Comparison of ENCODE assay signal across 11 mouse cellular contexts in genomic region chr10:120473218-120473617, GRCm38 (mm10). TPM values are rescaled to one million over a fixed set of nuclear protein-coding genes. Genes with fewer than 3 reads are reported as not detected.
DNase-seq lines count a peak whose midpoint lies in the region; ATAC-seq lines count a peak whose summit lies in the region.
"Had no signal": no experiment of that assay in that cellular context is flagged by ENCODE, and none has a peak within 500 bp of the region (broad histone marks: within the 10 kb centered on the region; RNA-seq: fewer than 3 reads in every experiment).

No protein-coding gene starts in this region.

- no peaks in the 10 kb centered on the region for H3K27me3 ChIP-seq in heart, embryonic 10.5 days (ENCODE audit: insufficient read depth, poor library complexity, severe bottlenecking)
- no peaks in the 10 kb centered on the region for H3K27me3 ChIP-seq in midbrain, embryonic 11.5 days (ENCODE audit: control insufficient read depth, insufficient read depth, low read length)
- peaks cover 5% of the 10 kb centered on the region for H3K27me3 ChIP-seq in midbrain, embryonic 16.5 days (ENCODE audit: control insufficient read depth, insufficient read depth, low read depth, low read length)
- no peaks in the 10 kb centered on the region for H3K27me3 ChIP-seq in intestine, embryonic 16.5 days (replicated peaks; ENCODE audit: control insufficient read depth, insufficient read depth, low read length)
- H3K27me3 ChIP-seq in stomach, embryonic 16.5 days (ENCODE audit: control insufficient read depth, insufficient read depth, low read length) = no peaks in the 10 kb centered on the region

- no peak for ATAC-seq in midbrain, embryonic 11.5 days (ENCODE audit: low FRiP score)
- no peak for ATAC-seq in midbrain, embryonic 16.5 days
- no peak for ATAC-seq in intestine, embryonic 16.5 days
- ATAC-seq in stomach, embryonic 16.5 days (ENCODE audit: insufficient read depth, low FRiP score) = no peak

- H3K9ac ChIP-seq in midbrain, embryonic 11.5 days (ENCODE audit: low read length) = no peak overlapping the region
- H3K9ac ChIP-seq in midbrain, embryonic 16.5 days (ENCODE audit: low read depth, low read length) = no peak overlapping the region
- H3K9ac ChIP-seq in intestine, embryonic 16.5 days (ENCODE audit: low read depth, low read length) = peak overlapping the region; percentile 54
- peak overlapping the region; percentile 54 for H3K9ac ChIP-seq in stomach, embryonic 16.5 days (ENCODE audit: low read length)

- peaks cover 17% of the 10 kb centered on the region for H3K4me1 ChIP-seq in heart, embryonic 10.5 days
- peaks cover 13% of the 10 kb centered on the region; the same call in 1 of the 2 replicates for H3K4me1 ChIP-seq in midbrain, embryonic 11.5 days (ENCODE audit: control insufficient read depth, insufficient read depth, low read length)
- H3K4me1 ChIP-seq in midbrain, embryonic 16.5 days (ENCODE audit: control insufficient read depth, insufficient read depth, low read length) = peaks cover 41% of the 10 kb centered on the region
- peaks cover 3% of the 10 kb centered on the region for H3K4me1 ChIP-seq in intestine, embryonic 16.5 days (ENCODE audit: control insufficient read depth, insufficient read depth, low read length)
- H3K4me1 ChIP-seq in stomach, embryonic 16.5 days (ENCODE audit: control insufficient read depth, insufficient read depth, low read length) = peaks cover 13% of the 10 kb centered on the region

- H3K4me2 ChIP-seq in midbrain, embryonic 11.5 days = no peak overlapping the region
- H3K4me2 ChIP-seq in midbrain, embryonic 16.5 days (ENCODE audit: low read length) = no peak overlapping the region
- H3K4me2 ChIP-seq in intestine, embryonic 16.5 days (ENCODE audit: low read depth, low read length) = peak overlapping the region; percentile 97
- H3K4me2 ChIP-seq in stomach, embryonic 16.5 days (ENCODE audit: low read depth, low read length) = peak overlapping the region; percentile 98

- whole genome bisulfite sequencing in heart, embryonic 10.5 days = 31% methylated on average over 4 of the region's 4 CpGs
- WGBS in midbrain, embryonic 11.5 days = 34% methylated on average over 4 of the region's 4 CpGs
- whole genome bisulfite sequencing in midbrain, embryonic 16.5 days = 36% methylated on average over 4 of the region's 4 CpGs
- WGBS in intestine, embryonic 16.5 days = 14% methylated on average over 4 of the region's 4 CpGs
- 19% methylated on average over 4 of the region's 4 CpGs for WGBS in stomach, embryonic 16.5 days

- H3K9me3 ChIP-seq in heart, embryonic 10.5 days = no peaks in the 10 kb centered on the region
- no peaks in the 10 kb centered on the region for H3K9me3 ChIP-seq in midbrain, embryonic 11.5 days (ENCODE audit: control insufficient read depth, low read length)
- H3K9me3 ChIP-seq in midbrain, embryonic 16.5 days (replicated peaks; ENCODE audit: control insufficient read depth, low read length, poor library complexity, severe bottlenecking) = no peaks in the 10 kb centered on the region
- no peaks in the 10 kb centered on the region for H3K9me3 ChIP-seq in intestine, embryonic 16.5 days (ENCODE audit: control insufficient read depth, low read length)
- H3K9me3 ChIP-seq in stomach, embryonic 16.5 days (replicated peaks; ENCODE audit: control insufficient read depth, low read length) = no peaks in the 10 kb centered on the region

- peaks cover 24% of the 10 kb centered on the region for H3K36me3 ChIP-seq in heart, embryonic 10.5 days
- 0 out of 2 replicates have a peak, but pooled peaks cover 2% of the 10 kb centered on the region for H3K36me3 ChIP-seq in midbrain, embryonic 11.5 days (ENCODE audit: control insufficient read depth, insufficient read depth, low read length)
- no peaks in the 10 kb centered on the region for H3K36me3 ChIP-seq in midbrain, embryonic 16.5 days (ENCODE audit: control insufficient read depth, insufficient read depth, low read length)
- no peaks in the 10 kb centered on the region for H3K36me3 ChIP-seq in intestine, embryonic 16.5 days (ENCODE audit: control insufficient read depth, insufficient read depth, low read length)
- H3K36me3 ChIP-seq in stomach, embryonic 16.5 days (ENCODE audit: control insufficient read depth, insufficient read depth, low read length) = 0 out of 2 replicates have a peak, but pooled peaks cover 4% of the 10 kb centered on the region

- no peak for DNase-seq in heart, embryonic 10.5 days (ENCODE audit: low spot score)
- no peak for DNase-seq in heart, postnatal 10 days
- DNase-seq in midbrain, embryonic 11.5 days (ENCODE audit: low spot score, missing footprints) = peak; percentile 87
- DNase-seq in testis, postnatal 10 days (ENCODE audit: low spot score) = no peak
- DNase-seq in left cerebral cortex, postnatal 4 days = no peak
- DNase-seq: cerebellum, adult 9-11 months; kidney, postnatal 36 days; lung, adult 2 months had no signal

- H3K27ac ChIP-seq in heart, embryonic 10.5 days = peak overlapping the region; percentile 99
- no peak overlapping the region for H3K27ac ChIP-seq in midbrain, embryonic 11.5 days (ENCODE audit: low read depth, low read length)
- H3K27ac ChIP-seq in midbrain, embryonic 16.5 days (ENCODE audit: low read length) = no peak overlapping the region
- peak overlapping the region; percentile 45 for H3K27ac ChIP-seq in intestine, embryonic 16.5 days (ENCODE audit: low read length)
- H3K27ac ChIP-seq in stomach, embryonic 16.5 days (ENCODE audit: low read length) = peak overlapping the region; percentile 57; the same call in 1 of the 2 replicates

- peak overlapping the region; percentile 88 for H3K4me3 ChIP-seq in heart, embryonic 10.5 days
- H3K4me3 ChIP-seq in midbrain, embryonic 11.5 days (ENCODE audit: low read depth, low read length) = no peak overlapping the region
- H3K4me3 ChIP-seq in midbrain, embryonic 16.5 days (ENCODE audit: low read depth, low read length) = no peak overlapping the region
- H3K4me3 ChIP-seq in intestine, embryonic 16.5 days (ENCODE audit: low read length) = peak overlapping the region; percentile 98
- H3K4me3 ChIP-seq in stomach, embryonic 16.5 days (replicated peaks; ENCODE audit: low read length) = peak overlapping the region; percentile 89

- intact Hi-C loops in heart, postnatal 10 days (cut with DNase I) = no loop called here
- intact Hi-C loops in left cerebral cortex, postnatal 4 days (cut with DNase I) = no loop called here

RNA-seq across cellular contexts. Expression of gene Hmga2, which starts 3.1 kb away (rescaled TPM):
- polyA plus RNA-seq in heart, embryonic 10.5 days (2016; fragmentation: Nextera tagmentation; extraction: Ambion mirVana) = 33.2 and 82.1 TPM in 2 replicates
- under 1 TPM; 0.26 to 0.30 TPM for total RNA-seq in heart, postnatal 10 days (2021)
- 22.9 and 23.2 TPM in 2 replicates for polyA plus RNA-seq in midbrain, embryonic 11.5 days (2014; fragmentation: Nextera tagmentation; extraction: Ambion mirVana)
- polyA plus RNA-seq in midbrain, embryonic 16.5 days (2015; fragmentation: Nextera tagmentation; extraction: Ambion mirVana) = 0.45 and 0.76 TPM in 2 replicates
- 18.6 and 21.1 TPM in 2 replicates for polyA plus RNA-seq in intestine, embryonic 16.5 days (2015; fragmentation: Nextera tagmentation; extraction: Ambion mirVana)
- polyA plus RNA-seq in stomach, embryonic 16.5 days (2015; fragmentation: Nextera tagmentation; extraction: Ambion mirVana) = 15.8 and 17.7 TPM in 2 replicates
- total RNA-seq in left cerebral cortex, postnatal 4 days (2021) = under 1 TPM; 0.16 to 0.30 TPM
- polyA plus RNA-seq: lung, adult 2 months had no signal

Comparison
In these comparisons a context has a peak if more than half of its experiments do, and no peak if none do; other contexts are left out.
1. H3K27ac ChIP-seq: peak in heart, embryonic 10.5 days (single experiment), intestine, embryonic 16.5 days (single experiment) and stomach, embryonic 16.5 days (single experiment); none in midbrain, embryonic 11.5 days (single experiment) and midbrain, embryonic 16.5 days (single experiment).
2. H3K4me3 ChIP-seq: peak in heart, embryonic 10.5 days (single experiment), intestine, embryonic 16.5 days (single experiment) and stomach, embryonic 16.5 days (single experiment); none in midbrain, embryonic 11.5 days (single experiment) and midbrain, embryonic 16.5 days (single experiment).
3. H3K4me2 ChIP-seq: peak in intestine, embryonic 16.5 days (single experiment) and stomach, embryonic 16.5 days (single experiment); none in midbrain, embryonic 11.5 days (single experiment) and midbrain, embryonic 16.5 days (single experiment).
4. H3K9ac ChIP-seq: peak in intestine, embryonic 16.5 days (single experiment) and stomach, embryonic 16.5 days (single experiment); none in midbrain, embryonic 11.5 days (single experiment) and midbrain, embryonic 16.5 days (single experiment).